Mouse (Mus musculus) layer of hippocampus, postnatal 10 days (tissue): ENCODE data around the gene Gm11985. TPM values are rescaled to one million over a fixed set of nuclear protein-coding genes. Genes with fewer than 3 reads are reported as not detected.
A peak's percentile ranks its signal among the peaks of the same experiment; 100 is the strongest.

Source experiments
- DNase-seq, 2 experiments: peaks; one replicate each; pipeline ENCODE4 v3.0.0; 2021; ENCODE audit warnings: low spot score in 2 of 2
- total RNA-seq, 2 experiments: library from RNA; stranded (reverse); gene quantifications; 2 replicates each; pipeline ENCODE4 v1.2.3; 2021

Gene Gm11985
- total RNA-seq, 2 experiments from 2014 or later, result not detected

DNA sequence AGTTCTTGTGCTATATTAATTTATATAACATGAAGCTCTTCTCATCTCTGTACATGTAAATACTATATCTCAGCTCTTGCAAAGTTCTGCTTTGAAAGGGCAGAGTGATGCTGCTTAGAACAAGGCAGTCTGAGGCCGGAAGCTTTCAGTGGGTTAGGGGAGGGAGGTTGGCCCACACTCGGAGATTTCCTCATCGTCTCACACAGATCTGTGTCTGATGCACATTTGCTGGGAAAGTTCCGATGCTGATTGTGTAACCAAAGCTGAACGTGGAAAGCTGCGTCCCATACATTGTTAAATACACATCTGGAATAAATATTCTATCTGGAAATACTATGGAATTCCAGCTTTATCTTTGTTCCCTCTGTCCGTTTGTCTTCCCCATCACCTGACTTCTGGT, 13.8 kb upstream of the Gm11985 start:
- no peak for DNase-seq

DNA sequence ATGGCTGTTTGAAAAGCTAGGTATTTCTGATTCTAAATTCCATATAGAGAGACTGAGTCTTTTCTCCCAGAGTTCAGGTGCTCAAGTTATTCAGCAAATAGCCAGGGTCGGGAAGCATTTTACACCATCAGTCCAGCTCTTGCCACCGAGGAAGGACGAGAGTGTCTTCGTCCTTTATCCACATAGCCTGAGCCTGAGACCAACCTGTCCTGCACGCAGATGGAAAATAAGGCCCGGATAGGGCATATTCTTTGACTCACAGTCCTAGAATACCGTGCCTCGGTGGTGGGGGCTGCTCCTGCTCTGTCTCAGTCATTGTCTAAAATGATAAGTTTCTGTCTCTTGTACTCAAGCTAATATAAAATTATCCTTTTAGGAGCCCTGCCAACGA, 12.0 kb upstream of the Gm11985 start:
- DNase-seq, result no peak

DNA sequence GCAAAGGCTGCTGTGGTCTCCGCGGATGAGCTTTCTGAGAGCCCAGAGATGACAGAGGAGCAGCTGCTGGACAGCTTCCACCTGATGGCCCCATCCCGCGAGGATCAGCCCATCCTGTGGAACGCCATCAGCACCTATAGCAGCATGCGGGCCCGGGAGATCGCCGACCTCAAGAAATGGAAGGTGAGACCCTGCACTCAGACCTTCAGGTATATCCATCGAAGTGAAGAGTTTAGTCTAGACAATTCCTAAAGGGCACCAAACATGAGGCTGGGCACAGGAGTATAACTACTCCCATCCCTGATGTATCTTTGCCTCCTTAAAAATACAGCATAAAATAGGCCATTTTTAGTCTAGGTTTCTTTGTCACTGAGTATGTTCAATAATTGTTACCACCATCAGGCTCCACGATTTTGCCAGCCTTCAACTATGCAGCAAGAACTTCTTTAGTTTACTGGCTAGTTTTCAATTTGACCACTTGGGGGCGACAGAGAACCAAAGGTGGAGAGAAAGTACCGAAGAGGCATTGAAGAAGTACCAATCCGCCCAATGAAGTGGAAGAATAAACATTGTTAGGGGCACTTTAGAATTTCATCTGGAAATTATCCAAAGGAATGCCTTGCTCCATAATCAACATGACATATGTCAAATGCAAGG, 11.5 kb upstream of the Gm11985 start:
- DNase-seq, result peak; percentile 63 to 73

DNA sequence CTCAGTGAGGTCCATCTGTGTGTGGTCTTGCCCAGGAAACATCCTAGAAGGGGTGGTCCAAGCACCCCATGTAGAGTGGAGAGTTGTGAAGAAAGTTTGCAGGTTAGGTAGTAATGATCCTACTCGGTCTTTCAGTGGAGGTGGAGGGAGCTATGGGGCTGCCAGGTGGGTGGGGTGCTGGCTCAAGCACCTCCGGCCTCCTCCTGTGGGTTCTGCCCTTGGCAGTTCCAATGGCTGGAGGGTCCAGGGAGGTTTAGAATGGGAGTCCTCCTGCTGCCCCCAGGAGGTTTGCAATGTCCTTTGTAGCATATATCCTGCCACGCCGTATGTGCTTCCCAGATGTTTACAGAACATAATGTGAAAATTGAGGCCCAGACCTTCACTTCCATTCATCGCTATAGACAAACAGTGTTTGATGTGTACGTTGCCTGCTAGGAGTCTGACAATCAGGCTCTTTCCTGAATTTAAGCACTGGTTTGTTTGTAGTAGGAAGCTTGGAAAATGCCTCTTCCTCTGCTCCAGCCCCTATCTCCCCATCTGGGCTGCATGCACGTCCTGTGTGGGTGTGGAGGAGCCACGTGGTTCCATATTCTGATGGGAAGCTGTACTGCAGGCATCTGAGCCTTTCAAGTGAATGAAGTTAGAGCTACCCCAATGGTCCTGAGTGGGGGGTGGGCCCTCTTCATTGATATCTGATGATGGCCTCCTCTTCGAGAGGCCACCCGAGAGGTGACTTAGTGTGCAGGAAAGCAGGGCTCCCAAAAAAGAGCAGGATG, 10.3 kb upstream of the Gm11985 start:
- DNase-seq, result no peak

DNA sequence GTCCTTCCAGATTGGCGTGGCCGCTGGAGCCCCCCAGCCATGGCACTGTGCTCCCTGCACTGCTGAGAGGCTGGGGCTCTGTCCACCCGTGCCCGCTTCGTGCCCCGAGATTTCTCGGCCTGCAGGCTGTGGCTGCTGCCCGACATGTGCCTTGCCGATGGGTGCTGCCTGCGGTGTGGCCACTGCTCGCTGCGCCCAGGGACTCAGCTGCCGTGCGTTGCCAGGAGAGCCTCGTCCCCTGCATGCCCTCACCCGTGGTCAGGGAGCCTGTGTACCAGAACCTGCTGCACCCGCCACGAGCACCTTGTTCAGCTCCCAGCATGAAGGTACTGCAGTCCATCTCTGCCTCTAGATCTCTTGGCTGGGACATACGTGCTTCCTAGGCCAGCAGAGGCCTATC, 9.6 kb upstream of the Gm11985 start:
- DNase-seq, result no peak

DNA sequence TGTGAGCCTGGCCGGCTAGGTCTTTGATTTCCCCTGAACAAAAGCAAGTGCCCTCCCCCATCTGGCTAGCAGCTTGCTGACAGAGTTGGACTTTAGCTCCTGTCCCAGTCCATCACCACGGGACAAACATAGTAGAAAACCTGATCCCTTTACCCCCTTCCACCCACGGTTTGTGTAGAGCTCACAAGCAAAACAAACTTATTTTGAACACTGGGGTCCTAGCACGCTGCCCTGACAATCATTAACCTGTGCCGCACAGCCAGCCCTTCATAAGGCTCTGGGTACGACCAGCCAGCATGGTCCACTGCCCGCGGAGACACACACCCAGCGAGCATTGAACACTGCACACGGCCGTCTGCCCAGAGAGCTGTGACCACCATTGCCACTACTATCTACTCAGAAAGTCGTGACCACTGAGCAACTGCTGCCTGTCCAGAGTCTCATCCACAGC, 9.1 kb upstream of the Gm11985 start, which contains the start of gene Igfbp1:
TSS of gene Igfbp1 (plus strand) at position 292 of the 451 bp plus-strand sequence.
- no peak for DNase-seq

DNA sequence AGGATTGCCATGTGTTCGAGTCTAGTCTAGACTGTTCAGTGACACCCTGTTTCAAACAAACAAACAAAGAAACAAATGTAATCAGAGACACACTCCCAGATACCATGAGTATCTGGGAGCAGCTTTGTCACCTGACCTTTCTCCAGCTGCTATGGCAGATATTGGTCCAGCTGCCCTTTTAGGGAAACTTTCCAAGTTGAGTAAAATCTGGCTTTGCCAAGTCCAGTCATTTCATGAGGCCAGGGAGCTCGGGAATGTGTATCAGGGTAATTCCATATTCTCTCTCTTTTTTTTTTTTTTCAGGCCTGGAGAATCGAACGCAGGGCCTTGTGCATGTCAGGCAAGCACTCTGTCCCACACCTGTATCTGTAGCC, 6.9 kb upstream of the Gm11985 start:
- no peak for DNase-seq

DNA sequence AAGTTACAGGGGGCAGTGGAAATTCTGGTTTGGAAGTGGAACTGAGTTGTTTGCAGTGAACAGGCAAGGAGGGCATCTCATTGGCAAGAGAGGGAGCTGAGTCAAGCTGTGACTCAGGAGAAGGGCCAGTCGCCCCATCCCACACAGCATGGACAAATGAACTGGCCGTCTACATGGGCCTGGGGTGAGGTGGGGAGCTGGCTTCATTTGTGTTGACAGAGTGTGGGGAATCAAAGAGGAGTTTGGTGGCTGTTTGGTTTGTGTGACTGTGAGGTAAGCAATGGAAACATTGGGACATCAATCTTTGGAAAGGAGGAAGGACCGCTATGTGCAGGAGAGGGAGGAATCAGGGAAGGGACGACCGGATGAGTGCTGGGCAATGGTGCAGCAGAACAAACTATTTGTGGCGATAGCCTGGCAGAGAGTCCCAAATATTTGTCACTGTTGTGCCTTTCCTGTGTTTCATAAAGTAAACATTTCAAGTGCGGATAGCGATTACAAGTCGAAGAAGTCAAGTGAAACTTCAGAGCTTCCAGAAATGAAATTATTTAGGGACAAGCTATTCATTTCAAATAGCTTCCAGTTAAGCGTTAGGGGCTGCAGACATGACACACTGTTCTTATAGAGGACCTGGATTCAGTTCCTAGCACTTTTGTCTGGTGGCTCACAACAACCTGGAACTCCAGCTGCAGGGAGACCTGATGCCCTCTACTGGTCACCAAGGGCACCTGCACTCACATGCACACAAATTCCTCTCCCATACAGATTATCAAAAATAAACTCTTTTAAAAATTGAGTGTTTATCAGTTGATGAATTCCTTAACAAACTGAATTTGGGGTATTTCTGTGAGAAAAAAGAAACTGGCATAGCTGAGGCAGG, 6.3 kb upstream of the Gm11985 start:
- DNase-seq, result no peak

DNA sequence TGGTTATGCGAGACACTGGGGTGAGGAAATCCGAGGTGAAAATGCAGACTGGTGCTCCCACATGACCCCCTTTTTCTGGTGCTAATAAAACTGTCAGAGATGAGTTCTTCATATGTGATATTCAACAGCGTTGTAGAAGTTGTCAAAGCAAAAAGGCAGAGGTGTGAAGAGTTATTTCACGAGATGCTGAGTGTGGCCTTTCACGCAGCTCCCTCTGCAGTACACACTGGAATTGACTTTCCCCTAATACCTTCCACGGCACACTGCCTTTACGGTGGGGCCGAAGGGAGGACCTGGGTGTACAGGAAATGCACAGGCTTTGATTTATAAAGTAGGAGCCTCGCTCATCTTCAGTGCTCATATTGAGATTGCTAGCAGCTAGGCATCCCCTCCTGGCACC, 4.8 kb upstream of the Gm11985 start:
- no peak for DNase-seq

DNA sequence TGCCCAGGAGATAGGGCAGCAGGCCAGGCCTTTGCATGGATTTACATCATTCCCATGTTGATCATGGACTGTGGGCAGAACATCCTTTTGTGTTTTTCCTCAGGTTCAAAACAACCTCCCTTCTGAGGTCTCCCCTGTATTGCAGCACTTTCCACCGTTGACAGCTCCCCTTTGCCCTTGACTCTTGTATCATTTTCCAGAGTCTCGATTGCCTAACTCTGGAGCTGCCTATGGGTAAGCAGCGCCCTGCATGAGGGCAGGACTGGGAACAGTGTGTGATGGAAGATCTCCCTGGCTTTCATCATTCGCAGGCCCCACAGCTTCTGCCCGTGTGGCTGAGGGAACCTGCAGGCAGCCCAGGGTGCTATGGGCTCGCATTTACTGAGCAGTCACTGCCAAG, 4.3 kb upstream of the Gm11985 start:
- no peak for DNase-seq

DNA sequence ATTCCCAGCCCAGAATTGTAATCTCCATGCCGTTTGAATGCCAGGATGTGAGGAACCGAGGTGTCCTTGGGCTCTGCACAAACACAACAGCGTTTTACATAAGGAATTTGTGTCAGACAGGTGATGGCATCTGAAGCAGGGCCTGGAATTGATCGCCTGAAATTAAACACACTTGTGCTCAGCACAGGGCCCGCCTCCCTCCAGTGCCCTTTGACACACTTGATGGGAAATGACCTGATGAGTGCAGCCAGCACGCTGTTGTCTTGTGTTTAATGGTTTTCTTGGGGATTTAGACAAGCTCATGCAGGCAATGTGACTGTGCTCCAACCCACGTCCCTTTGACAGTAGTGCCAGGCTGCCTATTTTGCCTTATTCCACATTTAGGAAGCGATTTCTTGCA, 897 bp downstream of the Gm11985 start:
- no peak for DNase-seq

DNA sequence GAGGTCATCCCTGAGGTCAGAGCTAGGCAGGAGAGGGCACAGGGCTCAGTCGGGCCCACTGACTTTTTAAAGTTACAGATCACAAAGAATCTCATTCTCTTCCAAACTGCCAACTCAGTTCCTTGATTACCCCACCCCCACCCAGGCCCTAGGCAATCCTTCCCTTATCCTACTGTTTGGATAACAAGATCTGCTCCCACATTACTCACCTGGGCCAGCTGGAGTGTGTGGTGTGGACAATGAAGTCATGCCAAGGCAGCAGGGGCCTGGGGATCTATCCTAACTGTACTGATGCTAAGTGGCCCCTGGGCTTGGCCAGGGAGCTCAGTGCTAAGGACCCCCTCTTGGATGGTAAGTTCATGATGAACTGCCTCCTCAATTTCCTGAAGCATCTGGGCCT, 3.9 kb downstream of the Gm11985 start:
- no peak for DNase-seq

DNA sequence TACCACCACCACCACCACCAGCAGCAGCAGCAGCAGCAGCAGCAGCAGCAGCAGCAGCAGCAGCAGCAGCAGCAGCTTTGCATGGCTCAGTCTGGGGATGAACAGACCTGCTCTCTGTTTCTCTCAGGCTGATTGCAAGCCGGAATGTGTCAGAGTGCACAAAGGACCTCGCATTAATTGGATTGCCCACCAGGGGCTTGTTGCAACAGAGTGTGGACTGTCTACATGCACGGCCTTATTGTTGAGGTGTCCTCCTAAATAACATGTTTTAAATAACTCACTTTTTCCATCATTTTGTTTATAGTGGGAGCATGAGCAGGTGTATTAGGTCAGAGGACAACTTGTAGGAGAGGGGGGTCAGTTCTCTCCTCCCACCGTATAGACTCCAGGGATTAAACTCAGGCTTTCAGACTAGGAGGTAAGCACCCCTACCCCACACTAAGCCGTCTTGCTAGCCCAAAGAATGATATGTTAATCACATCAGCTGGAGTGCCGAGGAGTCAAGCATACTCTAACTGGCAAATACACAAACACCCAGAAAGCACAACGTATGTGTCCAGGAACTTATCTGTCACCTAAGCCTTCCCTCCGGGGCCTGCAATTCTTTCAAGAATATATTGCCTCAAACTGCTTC, 5.8 kb downstream of the Gm11985 start:
- DNase-seq, result no peak

DNA sequence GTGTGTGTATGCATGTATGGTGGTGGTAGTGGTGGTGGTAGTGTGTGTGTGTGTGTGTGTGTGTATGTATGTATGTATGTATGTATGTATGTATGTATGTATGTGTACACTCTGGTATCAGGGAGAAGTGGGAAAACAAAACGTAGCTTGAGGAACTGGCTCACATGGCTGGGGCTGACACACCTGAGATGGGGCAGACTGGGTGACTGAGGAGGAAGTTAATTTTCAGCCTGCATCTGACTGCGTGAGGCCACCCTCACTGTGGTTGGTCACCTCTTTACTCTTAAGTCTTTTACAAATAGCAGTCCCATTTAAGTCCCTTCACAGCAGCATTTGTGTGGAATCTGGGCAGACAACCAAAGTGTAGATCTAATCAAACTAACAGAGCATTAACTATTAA, 9.1 kb downstream of the Gm11985 start:
- no peak for DNase-seq

DNA sequence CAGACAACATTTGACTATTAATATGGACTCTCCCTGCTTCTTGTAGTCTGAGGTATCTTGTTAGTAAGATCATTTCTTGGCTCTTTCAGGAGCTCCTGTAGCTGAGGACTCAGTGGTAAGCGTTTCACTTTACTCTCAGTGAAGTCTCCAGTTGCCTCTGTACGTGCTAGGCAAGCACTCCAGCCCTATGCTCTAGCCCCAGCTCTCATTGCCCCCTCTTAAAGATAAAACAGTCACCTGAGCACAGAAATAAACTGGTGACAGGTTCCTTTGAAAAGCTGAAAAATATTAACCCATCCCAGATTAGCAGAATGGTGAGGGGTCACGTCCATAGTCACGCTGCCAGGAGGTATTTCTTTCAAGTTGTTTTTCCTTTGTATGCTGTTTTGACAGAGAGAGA, 9.6 kb downstream of the Gm11985 start:
- DNase-seq, result no peak

DNA sequence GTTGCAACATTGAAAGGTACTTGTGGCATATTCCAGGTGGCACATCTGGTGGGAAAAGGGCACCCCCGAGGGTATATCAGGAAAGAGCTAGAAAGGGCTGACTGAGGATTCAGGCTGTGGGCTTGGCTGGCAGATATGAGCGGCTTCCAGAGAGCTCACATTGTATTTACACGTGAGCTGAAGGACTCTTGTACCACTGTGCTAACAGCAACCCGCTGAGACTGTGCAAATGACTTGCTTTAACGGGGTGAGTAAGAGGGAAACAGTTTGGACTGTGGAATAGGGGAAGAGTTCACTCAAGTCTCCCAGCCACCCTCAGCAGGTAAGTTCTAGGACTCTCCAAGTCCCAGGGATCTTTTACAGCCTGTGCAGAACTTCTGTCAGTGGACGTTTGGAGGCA, 14.7 kb downstream of the Gm11985 start:
- DNase-seq, result no peak

DNA sequence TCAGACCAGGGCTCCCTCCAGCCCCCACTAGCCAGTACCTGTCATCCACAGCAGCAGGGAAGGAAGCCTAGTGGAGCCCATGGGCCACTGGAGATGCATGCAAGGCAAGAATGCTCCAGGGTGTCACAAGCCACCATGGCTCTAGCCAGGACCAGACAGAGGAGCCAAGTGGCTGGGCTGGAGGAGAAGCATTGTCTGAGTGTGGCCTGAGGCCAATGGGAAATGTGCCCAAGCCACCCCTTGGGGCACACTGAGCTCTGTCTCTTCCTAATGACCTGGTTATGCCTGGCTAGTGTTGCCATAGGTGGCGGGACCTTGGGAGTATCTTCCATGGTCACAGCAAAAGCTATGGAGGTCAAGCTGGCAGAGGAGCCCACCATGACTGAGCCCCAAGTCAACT, 18.7 kb downstream of the Gm11985 start:
- DNase-seq, result no peak

DNA sequence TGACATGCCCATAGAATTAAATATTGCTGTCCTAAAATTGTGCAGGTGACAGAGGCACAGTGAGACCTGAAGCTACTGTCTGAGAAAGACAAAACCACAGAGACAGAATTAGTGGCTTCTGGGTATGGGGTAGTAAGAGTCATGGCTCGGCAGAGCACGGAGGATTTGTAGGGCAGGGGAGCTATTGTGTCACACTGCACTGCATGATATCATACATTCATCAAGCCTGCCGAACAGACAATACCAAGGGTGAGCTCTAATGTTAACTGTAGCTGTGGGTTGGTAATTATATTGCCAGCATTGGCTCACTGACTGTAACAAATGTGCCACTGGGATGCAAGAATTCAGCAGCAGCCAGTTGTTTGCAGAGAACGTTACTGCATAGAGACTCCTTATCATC, 24.0 kb downstream of the Gm11985 start:
- DNase-seq, result no peak

DNA sequence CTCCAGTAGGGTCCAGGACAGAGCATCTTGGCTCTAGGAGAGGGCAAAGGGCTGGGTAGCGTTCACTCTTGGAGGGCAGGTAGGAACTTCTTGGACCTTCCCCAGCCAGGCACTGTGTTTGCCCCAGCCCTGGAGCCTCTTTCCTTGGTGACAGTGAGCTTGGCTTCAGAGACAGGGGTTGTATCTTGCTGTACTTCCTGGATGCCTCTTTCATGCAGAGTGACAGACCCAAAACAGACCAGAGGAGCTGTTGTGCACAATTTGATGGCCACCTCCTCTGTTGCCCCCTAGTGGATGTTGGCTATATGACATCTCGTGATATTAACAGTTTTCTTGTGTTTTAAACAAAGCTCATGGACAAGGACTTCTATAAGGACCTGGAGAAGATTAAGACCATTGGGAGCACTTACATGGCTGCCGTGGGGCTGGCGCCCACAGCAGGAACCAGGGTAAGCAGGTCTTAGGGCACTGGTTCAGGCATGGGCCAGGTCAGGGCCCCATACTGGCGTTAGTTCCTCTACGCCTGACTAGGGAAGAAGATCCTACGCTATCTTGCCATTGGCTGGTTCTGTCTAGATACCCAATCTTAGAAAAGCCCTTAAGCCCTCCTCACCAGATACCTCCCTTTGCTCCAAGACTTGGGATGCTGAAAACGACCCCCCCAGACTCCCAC, 26.7 kb downstream of the Gm11985 start:
- peak; percentile 39 to 46 for DNase-seq

DNA sequence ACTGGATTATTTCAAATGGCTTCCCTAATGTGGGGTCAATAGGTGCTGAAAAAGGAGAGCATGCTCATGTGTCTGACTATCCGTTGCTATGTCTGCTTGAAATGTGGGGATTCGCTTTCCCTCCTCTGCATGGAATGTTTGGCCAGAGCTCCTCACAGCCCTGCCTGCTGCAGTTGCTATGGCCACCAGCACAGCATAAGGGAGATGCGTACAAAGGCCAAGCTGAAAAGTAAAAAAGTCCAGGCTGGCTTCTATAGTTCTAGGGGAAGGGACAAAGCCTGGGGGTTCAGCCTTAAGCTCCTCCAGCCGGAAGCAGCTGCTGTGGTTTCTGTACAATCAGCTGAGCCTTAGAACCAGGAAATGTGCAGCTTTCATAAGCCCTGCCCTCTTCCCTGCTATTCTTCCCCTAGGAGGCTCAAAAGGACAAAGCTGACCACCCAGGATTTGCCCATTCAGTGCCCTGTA, 27.7 kb downstream of the Gm11985 start:
- DNase-seq, result no peak

DNA sequence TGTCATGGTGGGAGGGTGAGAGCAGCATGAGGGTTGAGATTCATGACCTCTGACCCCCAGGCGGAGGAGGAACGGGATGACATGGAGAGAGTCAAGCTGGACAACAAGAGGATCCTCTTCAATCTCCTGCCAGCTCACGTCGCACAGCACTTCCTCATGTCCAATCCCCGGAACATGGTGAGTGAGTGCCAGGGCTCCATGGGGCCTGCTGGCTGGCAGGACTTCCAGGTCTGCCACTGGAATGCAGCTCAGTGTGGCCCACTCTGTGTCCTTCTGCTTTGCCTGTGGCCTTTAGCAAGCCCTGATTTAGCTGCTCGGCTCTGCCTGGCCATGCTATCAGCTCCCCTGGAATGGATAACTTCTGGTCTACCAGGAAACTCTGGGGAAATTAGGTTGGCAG, 28.2 kb downstream of the Gm11985 start:
- DNase-seq, result no peak
